Mouse (Mus musculus) kidney, embryonic 14.5 days (tissue): ENCODE measurements around the gene Mdga2. TPM values are rescaled to one million over a fixed set of nuclear protein-coding genes. Genes with fewer than 3 reads are reported as not detected.

Experiments
- ATAC-seq: fragments of 200-750 bp; cut with Nextera tagmentation; 2 replicates; pipeline ENCODE4 v1.8.0; 2017; ENCODE audit warnings: moderate number of reproducible peaks, mild to moderate bottlenecking, moderate TSS enrichment, moderate library complexity; ENCODE audit not compliant: low FRiP score, low TSS enrichment
- H3K27ac ChIP-seq: fragments of 300-500 bp; sonication (generic); 2 replicates; pipeline ENCODE4 v1.5.1; 2014; ENCODE audit warnings: low read depth, mild to moderate bottlenecking, low read length, moderate library complexity, mixed read lengths
- H3K27me3 ChIP-seq: fragments of 300-500 bp; sonication (generic); 2 replicates; pipeline ENCODE4 v1.6.1; 2014; ENCODE audit warnings: mild to moderate bottlenecking, low read length; ENCODE audit not compliant: control insufficient read depth, insufficient read depth
- H3K36me3 ChIP-seq: fragments of 300-500 bp; sonication (generic); 2 replicates; pipeline ENCODE4 v1.6.1; 2014; ENCODE audit warnings: low read length, mixed read lengths; ENCODE audit not compliant: control insufficient read depth, insufficient read depth
- H3K4me1 ChIP-seq: fragments of 300-500 bp; sonication (generic); 2 replicates; pipeline ENCODE4 v1.6.1; 2014; ENCODE audit warnings: low read length, mixed read lengths; ENCODE audit not compliant: control insufficient read depth, insufficient read depth
- H3K4me2 ChIP-seq: fragments of 300-500 bp; sonication (generic); replicated peaks from 2 replicates; pipeline ENCODE4 v1.6.1; 2014; ENCODE audit warnings: low read depth, mild to moderate bottlenecking, low read length
- H3K4me3 ChIP-seq: fragments of 300-500 bp; sonication (generic); 2 replicates; pipeline ENCODE4 v1.5.1; 2014; ENCODE audit warnings: mild to moderate bottlenecking, low read length
- H3K9ac ChIP-seq: fragments of 300-500 bp; sonication (generic); 2 replicates; pipeline ENCODE4 v1.6.1; 2014; ENCODE audit warnings: low read depth, mild to moderate bottlenecking, low read length, moderate library complexity
- H3K9me3 ChIP-seq: fragments of 300-500 bp; sonication (generic); 2 replicates; pipeline ENCODE4 v1.6.1; 2016; ENCODE audit warnings: low read length; ENCODE audit not compliant: control insufficient read depth
- WGBS: fragments of 180-500 bp; shearing (Covaris S2); extraction: QIAGEN DNeasy Blood & Tissue Kit; methylation state at CpG from one replicate; pipeline ENCODE4 v1.1.7; 2014; 5-methylcytosine and 5-hydroxymethylcytosine counted together
- polyA plus RNA-seq: library from polyadenylated mRNA; unstranded; fragments of >200 nt; fragmentation: Nextera tagmentation; extraction: Ambion mirVana; gene quantifications from 2 replicates; pipeline ENCODE4 v1.2.1, GENCODE M21; 2014

The Mdga2 gene
- polyA plus RNA-seq, 1 experiment from 2014 or later: 2.0 TPM

DNA sequence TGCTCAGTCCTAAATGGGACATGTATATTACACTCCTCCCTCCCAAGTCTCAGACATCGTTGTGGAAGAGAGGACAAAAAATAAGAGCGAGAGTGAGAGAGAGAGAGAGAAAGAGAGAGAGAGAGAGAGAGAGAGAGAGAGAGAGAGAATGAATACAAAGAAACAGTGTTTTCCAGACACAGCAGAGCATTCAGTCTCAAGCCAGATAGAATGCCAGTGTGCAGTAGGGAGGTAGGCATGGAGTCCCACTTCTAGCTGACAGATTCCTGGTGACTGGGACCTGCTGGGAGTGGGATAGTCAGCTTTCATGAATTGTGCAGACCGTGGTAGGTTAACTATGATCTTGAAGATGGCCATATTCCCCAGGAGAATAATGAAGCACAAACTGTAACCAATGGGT, 542.8 kb downstream of the Mdga2 start:
- no peak for ATAC-seq
- 86% methylated on average over 3 of the region's 3 CpGs for WGBS
- H3K4me2 ChIP-seq: no peak overlapping the region

DNA sequence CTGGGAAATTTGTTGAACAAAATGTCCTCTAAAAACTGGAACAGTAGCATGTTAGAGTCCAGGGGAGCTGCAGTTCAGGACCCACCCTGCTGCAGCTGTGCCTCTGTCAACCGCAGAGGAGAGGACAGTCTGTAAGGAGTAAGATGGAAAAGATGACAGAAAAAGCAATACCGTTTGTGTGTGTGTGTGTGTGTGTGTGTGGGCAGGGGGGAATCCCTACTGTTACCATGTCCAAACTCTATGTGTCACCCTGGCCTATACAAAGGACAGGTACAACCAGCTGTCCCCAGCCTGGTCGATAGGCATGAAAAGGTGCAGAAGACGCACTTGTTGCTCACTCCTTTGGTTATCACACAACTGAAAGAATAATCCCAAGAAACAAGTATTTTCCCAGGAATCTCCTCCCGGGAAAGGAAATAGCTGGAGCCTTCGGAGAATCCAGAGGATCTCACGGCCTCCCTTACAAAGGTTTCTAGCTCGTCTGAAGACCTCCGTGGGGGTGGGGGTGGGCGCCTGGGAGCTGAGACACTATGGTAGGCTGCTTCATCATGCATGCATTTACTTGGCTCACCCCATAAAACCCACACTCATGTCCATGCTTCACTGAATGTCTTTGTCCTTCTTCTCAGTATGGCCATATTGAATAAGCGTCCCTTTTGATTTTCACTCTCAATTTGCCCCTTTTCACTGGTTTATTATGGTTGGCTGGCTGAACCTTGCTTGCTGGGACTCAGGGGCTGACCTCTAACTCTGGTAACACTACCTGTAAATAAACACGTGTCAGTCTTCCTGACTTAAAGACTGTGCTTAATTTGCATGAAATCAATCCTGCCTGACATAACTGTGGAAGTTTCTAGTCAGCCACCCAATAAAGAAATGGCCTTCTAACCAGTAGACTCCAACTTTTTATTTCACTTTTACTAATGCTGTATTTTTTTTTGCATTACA, 573.5 kb downstream of the Mdga2 start:
- no peak overlapping the region for H3K27ac ChIP-seq
- H3K36me3 ChIP-seq: no peaks in the 10 kb centered on the region
- H3K4me1 ChIP-seq: no peaks in the 10 kb centered on the region
- H3K4me2 ChIP-seq: no peak overlapping the region
- ATAC-seq: peak; percentile 82; the same call in 1 of the 2 replicates
- no peaks in the 10 kb centered on the region for H3K9me3 ChIP-seq
- H3K9ac ChIP-seq: no peak overlapping the region
- no peak overlapping the region for H3K4me3 ChIP-seq
- 64% methylated on average over 12 of the region's 12 CpGs for WGBS
- no peaks in the 10 kb centered on the region for H3K27me3 ChIP-seq

More for the DNA sequence above, 542.8 kb downstream of the Mdga2 start:
- no peaks in the 10 kb centered on the region for H3K36me3 ChIP-seq
- H3K27me3 ChIP-seq: no peaks in the 10 kb centered on the region
- H3K4me1 ChIP-seq: no peaks in the 10 kb centered on the region
- no peak overlapping the region for H3K9ac ChIP-seq
- no peaks in the 10 kb centered on the region for H3K9me3 ChIP-seq
- H3K4me3 ChIP-seq: no peak overlapping the region
- H3K27ac ChIP-seq: no peak overlapping the region

- no peaks in the 10 kb centered on the region for H3K36me3 ChIP-seq
- H3K4me1 ChIP-seq: no peaks in the 10 kb centered on the region
- H3K4me2 ChIP-seq: no peak overlapping the region
- no peaks in the 10 kb centered on the region for H3K9me3 ChIP-seq
- H3K4me3 ChIP-seq: no peak overlapping the region
- WGBS: 73% methylated on average over 1 of the region's 1 CpGs
- no peak overlapping the region for H3K9ac ChIP-seq
- H3K27me3 ChIP-seq: no peaks in the 10 kb centered on the region
- no peak overlapping the region for H3K27ac ChIP-seq
- no peak for ATAC-seq
Observed at GRCm38 (mm10) chr12:66640408-66640807, 581.9 kb downstream of the Mdga2 start.

- no peak overlapping the region for H3K27ac ChIP-seq
- WGBS: 80% methylated on average over 3 of the region's 3 CpGs
- no peak for ATAC-seq
Observed at GRCm38 (mm10) chr12:66619944-66620343, 602.4 kb downstream of the Mdga2 start.

DNA sequence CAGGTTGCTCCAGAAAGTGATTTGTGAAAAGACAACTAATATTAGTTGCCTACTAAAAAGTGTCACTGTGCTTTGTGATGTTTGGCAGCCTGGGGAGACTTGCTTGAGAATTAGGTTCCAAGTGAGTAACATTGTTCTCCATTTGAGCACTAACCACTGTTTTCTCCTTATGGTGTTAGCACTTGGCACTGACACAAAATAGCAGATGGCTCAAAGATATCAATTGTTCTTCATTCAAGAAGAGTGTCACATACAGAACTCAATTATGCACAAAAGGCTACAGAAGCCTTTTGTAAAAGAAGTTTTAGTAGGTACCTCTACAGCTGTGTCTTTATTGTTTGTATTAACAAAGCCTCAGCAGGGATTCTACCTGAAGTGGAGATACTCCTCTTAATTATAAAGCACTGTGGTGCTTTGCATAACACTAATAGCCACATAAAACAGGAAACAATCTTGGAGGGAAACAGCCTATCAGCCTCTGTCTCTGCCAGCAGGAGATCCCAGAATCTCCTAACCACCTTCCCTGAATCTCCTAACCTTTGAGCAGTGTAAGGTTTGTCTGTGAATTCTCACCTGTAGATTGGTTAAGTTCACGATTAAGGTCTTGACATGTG, 630.6 kb downstream of the Mdga2 start:
- Histone ChIP-seq H3K4me2 (no peak overlapping the region), H3K4me3 (no peak overlapping the region), H3K9ac (no peak overlapping the region), H3K9me3 (no peaks in the 10 kb centered on the region), H3K4me1 (no peaks in the 10 kb centered on the region), H3K36me3 (no peaks in the 10 kb centered on the region), H3K27ac (no peak overlapping the region), H3K27me3 (no peaks in the 10 kb centered on the region)
- 35% methylated on average over 1 of the region's 1 CpGs for WGBS
- no peak for ATAC-seq

More at GRCm38 (mm10) chr12:66619944-66620343, 602.4 kb downstream of the Mdga2 start:
- Histone ChIP-seq H3K9me3 (no peaks in the 10 kb centered on the region), H3K9ac (no peak overlapping the region), H3K4me2 (no peak overlapping the region), H3K36me3 (no peaks in the 10 kb centered on the region), H3K27me3 (no peaks in the 10 kb centered on the region), H3K4me3 (no peak overlapping the region), H3K4me1 (no peaks in the 10 kb centered on the region)

- Histone ChIP-seq H3K27ac (no peak overlapping the region), H3K9ac (no peak overlapping the region), H3K4me2 (no peak overlapping the region), H3K4me1 (no peaks in the 10 kb centered on the region), H3K4me3 (no peak overlapping the region), H3K27me3 (no peaks in the 10 kb centered on the region), H3K9me3 (no peaks in the 10 kb centered on the region), H3K36me3 (no peaks in the 10 kb centered on the region)
- 93% methylated on average over 1 of the region's 1 CpGs for WGBS
- ATAC-seq: no peak
Observed at GRCm38 (mm10) chr12:66565396-66565795, 657.0 kb downstream of the Mdga2 start.

DNA sequence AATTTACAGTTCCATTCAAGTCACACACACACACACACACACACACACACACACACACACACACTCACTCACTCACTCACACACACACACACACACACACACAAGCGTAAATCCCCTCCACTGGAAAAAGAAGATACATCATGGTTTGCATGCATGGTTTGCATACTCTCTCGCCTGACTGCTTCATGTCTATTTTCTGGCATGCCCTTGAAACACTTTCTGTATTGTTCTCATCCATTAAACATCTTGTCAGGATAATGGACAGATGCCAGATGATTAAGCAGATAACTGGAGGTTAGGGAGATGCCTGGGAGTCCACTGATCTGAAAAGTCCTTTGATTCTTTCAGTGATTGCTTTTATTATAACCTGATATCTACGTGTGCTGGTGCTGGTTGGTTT, 665.5 kb downstream of the Mdga2 start:
- Histone ChIP-seq H3K4me2 (no peak overlapping the region), H3K9me3 (no peaks in the 10 kb centered on the region), H3K36me3 (no peaks in the 10 kb centered on the region), H3K4me1 (no peaks in the 10 kb centered on the region), H3K4me3 (no peak overlapping the region), H3K9ac (no peak overlapping the region), H3K27ac (no peak overlapping the region), H3K27me3 (no peaks in the 10 kb centered on the region)
- 81% methylated on average over 3 of the region's 3 CpGs for WGBS
- no peak for ATAC-seq

GRCm38 (mm10) chr12:66556178-66556820, 666.0 kb downstream of the Mdga2 start:
- no peak overlapping the region for H3K27ac ChIP-seq
- WGBS: 87% methylated on average over 2 of the region's 2 CpGs
- no peaks in the 10 kb centered on the region for H3K36me3 ChIP-seq
- H3K27me3 ChIP-seq: no peaks in the 10 kb centered on the region
- no peaks in the 10 kb centered on the region for H3K9me3 ChIP-seq
- no peak overlapping the region for H3K4me2 ChIP-seq
- H3K9ac ChIP-seq: no peak overlapping the region
- H3K4me1 ChIP-seq: no peaks in the 10 kb centered on the region
- ATAC-seq: no peak
- H3K4me3 ChIP-seq: no peak overlapping the region

- Histone ChIP-seq H3K4me3 (no peak overlapping the region), H3K4me1 (no peaks in the 10 kb centered on the region), H3K27ac (no peak overlapping the region), H3K4me2 (no peak overlapping the region), H3K36me3 (no peaks in the 10 kb centered on the region), H3K9me3 (no peaks in the 10 kb centered on the region), H3K27me3 (no peaks in the 10 kb centered on the region), H3K9ac (no peak overlapping the region)
- no peak for ATAC-seq
- WGBS: 58% methylated on average over 2 of the region's 2 CpGs
Observed at GRCm38 (mm10) chr12:66524973-66525372, 697.4 kb downstream of the Mdga2 start.
